Mouse (Mus musculus) heart, embryonic 11.5 days (tissue): ENCODE measurements at regions not wholly inside any gene's neighbourhood (a gene's known extent, or its start where the extent isn't known, plus 50 kb on each side); places are given as distances from the start of the nearest gene placed in this dataset.
"Not testable (repeated sequence)": the region's sequence is repeated elsewhere in the genome, so short reads cannot be mapped to it uniquely, and the experiment has no call there.

Experiments used
- ATAC-seq: fragments of 200-750 bp; cut with Nextera tagmentation; replicated peaks from 2 replicates; pipeline ENCODE4 v1.8.0; 2017; ENCODE audit warnings: moderate library complexity; ENCODE audit not compliant: insufficient number of reproducible peaks, low FRiP score, low TSS enrichment
- H3K27ac ChIP-seq: fragments of 300-500 bp; sonication (generic); 2 replicates; pipeline ENCODE4 v1.5.1; 2014; ENCODE audit warnings: mild to moderate bottlenecking, low read depth, low read length
- H3K27me3 ChIP-seq: fragments of 300-500 bp; sonication (generic); 2 replicates; pipeline ENCODE4 v1.6.1; 2014; ENCODE audit warnings: mild to moderate bottlenecking, low read length, mixed read lengths; ENCODE audit not compliant: control insufficient read depth, insufficient read depth
- H3K36me3 ChIP-seq: fragments of 300-500 bp; sonication (generic); 2 replicates; pipeline ENCODE4 v1.6.1; 2014; ENCODE audit warnings: mild to moderate bottlenecking, low read length, moderate library complexity, mixed read lengths; ENCODE audit not compliant: control insufficient read depth, insufficient read depth
- H3K4me1 ChIP-seq: fragments of 300-500 bp; sonication (generic); 2 replicates; pipeline ENCODE4 v1.6.1; 2014; ENCODE audit warnings: low read length; ENCODE audit not compliant: control insufficient read depth, insufficient read depth
- H3K4me2 ChIP-seq: fragments of 300-500 bp; sonication (generic); 2 replicates; pipeline ENCODE4 v1.6.1; 2014; ENCODE audit warnings: mild to moderate bottlenecking, moderate library complexity
- H3K4me3 ChIP-seq: fragments of 300-500 bp; sonication (generic); 2 replicates; pipeline ENCODE4 v1.5.1; 2014; ENCODE audit warnings: low read depth, low read length
- H3K9ac ChIP-seq: fragments of 300-500 bp; sonication (generic); 2 replicates; pipeline ENCODE4 v1.6.1; 2014; ENCODE audit warnings: mild to moderate bottlenecking, low read depth, low read length, moderate library complexity
- H3K9me3 ChIP-seq: fragments of 300-500 bp; sonication (generic); replicated peaks from 2 replicates; pipeline ENCODE4 v1.6.1; 2016; ENCODE audit warnings: low read length; ENCODE audit not compliant: control insufficient read depth
- WGBS: fragments of 180-500 bp; shearing (Covaris S2); extraction: QIAGEN DNeasy Blood & Tissue Kit; methylation state at CpG from one replicate; pipeline ENCODE4 v1.1.7; 2014; ENCODE audit not compliant: insufficient replicate concordance; 5-methylcytosine and 5-hydroxymethylcytosine counted together

GRCm38 (mm10) chr1:12572770-12573169 is 1158.9 kb downstream of the A830018L16Rik start:
- no peaks in the 10 kb centered on the region for H3K9me3 ChIP-seq
- ATAC-seq, result no peak
- no peak overlapping the region for H3K4me3 ChIP-seq
- H3K27ac ChIP-seq, result no peak overlapping the region
- no peaks in the 10 kb centered on the region for H3K36me3 ChIP-seq
- H3K27me3 ChIP-seq, result no peaks in the 10 kb centered on the region
- H3K9ac ChIP-seq, result no peak overlapping the region
- H3K4me2 ChIP-seq, result no peak overlapping the region
- no peaks in the 10 kb centered on the region for H3K4me1 ChIP-seq
- WGBS, result 70% methylated on average over 4 of the region's 4 CpGs

DNA sequence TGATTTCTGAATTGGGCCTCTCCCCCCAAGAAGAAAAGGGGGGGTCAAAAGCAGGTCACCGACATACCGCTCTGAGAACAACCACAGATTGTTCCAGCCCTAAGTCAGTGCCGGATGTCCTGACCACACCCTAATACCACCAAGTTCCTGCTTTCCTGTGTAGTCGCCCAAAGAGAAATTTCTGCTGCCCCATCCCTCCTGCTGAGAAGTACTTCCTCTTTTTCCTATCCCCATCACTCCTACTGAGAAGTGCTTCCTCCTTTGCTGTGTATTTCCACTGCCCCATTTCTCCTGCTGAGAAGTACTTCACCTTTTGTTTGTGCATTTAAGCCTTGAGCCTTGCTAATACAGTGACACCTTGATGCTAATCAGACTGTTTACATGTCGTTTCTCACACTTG is 1160.4 kb downstream of the A830018L16Rik start:
- no peak overlapping the region for H3K9ac ChIP-seq
- H3K4me1 ChIP-seq, result no peaks in the 10 kb centered on the region
- no peaks in the 10 kb centered on the region for H3K36me3 ChIP-seq
- WGBS, result 80% methylated on average over 5 of the region's 5 CpGs
- H3K27me3 ChIP-seq, result no peaks in the 10 kb centered on the region
- no peak for ATAC-seq
- no peak overlapping the region for H3K27ac ChIP-seq
- H3K4me3 ChIP-seq, result no peak overlapping the region
- no peak overlapping the region for H3K4me2 ChIP-seq
- no peaks in the 10 kb centered on the region for H3K9me3 ChIP-seq

DNA sequence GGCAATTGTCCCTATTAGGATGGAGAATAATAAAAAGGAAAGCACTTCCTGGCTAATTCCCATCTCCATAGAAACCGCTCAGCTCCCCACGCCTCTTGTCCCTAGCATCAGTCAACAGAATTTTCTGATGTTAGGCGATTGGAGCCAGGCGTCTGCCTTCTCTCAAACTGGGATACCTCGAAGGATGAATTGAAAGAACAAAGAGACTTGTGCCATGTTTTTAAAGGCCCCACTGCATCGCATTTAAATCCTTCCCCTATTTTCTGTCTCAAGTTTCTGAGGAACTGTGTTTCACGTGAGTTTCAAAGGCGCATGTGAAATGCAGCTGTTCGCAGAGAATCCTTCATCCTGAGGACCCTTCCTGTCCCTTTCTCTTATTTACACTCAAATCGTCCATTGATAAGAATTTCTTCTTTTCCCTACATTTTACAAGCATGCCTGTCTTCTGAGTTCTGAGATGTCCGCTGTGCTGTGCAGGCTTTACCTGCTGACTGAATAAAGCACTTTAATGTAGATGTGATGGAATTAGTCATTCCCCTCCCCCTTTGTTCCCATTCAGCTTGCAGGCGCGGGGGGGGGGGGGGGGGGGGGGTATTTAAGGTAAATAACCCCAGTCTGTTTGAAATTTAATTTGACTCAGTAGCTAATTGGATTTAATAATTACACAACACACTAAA is 1163.3 kb downstream of the A830018L16Rik start:
- Histone ChIP-seq H3K27ac (no peak overlapping the region), H3K9ac (no peak overlapping the region)
- WGBS, result 15% methylated on average over 12 of the region's 13 CpGs

DNA sequence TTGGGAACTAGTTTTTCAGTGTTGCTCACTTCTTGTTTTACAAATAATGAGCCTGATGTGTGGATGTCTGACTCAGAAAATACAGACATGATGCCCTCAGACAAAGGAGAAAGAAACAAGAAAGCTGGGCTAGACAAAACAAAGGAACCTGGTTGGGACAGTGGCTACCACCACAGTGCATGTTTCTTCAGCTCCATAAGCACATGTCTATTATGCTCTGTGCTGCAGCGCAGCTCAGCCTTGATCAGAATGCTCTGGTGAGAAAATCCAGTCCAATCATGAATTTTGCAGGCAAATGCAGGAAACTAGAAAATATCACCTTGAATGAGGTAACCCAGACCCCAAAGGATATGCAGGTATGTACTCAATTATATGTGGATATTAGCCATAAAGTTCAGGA is 1164.1 kb downstream of the A830018L16Rik start:
- no peaks in the 10 kb centered on the region for H3K9me3 ChIP-seq
- no peaks in the 10 kb centered on the region for H3K4me1 ChIP-seq
- ATAC-seq, result no peak
- no peak overlapping the region for H3K4me3 ChIP-seq
- WGBS, result 82% methylated on average over 1 of the region's 1 CpGs
- no peaks in the 10 kb centered on the region for H3K36me3 ChIP-seq
- H3K4me2 ChIP-seq, result no peak overlapping the region
- no peak overlapping the region for H3K27ac ChIP-seq
- H3K27me3 ChIP-seq, result no peaks in the 10 kb centered on the region
- H3K9ac ChIP-seq, result no peak overlapping the region

More for the DNA sequence above, 1163.3 kb downstream of the A830018L16Rik start:
- Histone ChIP-seq H3K4me1 (no peaks in the 10 kb centered on the region), H3K4me2 (peak overlapping the region; percentile 19; the same call in 1 of the 2 replicates), H3K36me3 (no peaks in the 10 kb centered on the region), H3K27me3 (no peaks in the 10 kb centered on the region), H3K9me3 (no peaks in the 10 kb centered on the region), H3K4me3 (no peak overlapping the region)
- ATAC-seq, result no peak

- ATAC-seq, result no peak
- H3K27ac ChIP-seq, result no peak overlapping the region
- no peaks in the 10 kb centered on the region for H3K4me1 ChIP-seq
- no peaks in the 10 kb centered on the region for H3K27me3 ChIP-seq
- WGBS, result 51% methylated on average over 3 of the region's 3 CpGs
- no peaks in the 10 kb centered on the region for H3K9me3 ChIP-seq
- H3K4me2 ChIP-seq, result no peak overlapping the region
- no peak overlapping the region for H3K9ac ChIP-seq
- H3K36me3 ChIP-seq, result no peaks in the 10 kb centered on the region
- H3K4me3 ChIP-seq, result no peak overlapping the region
Measured at GRCm38 (mm10) chr1:12583012-12583411, 1169.1 kb downstream of the A830018L16Rik start.

GRCm38 (mm10) chr1:12586981-12587380 is 1173.1 kb downstream of the A830018L16Rik start:
- 87% methylated on average over 6 of the region's 6 CpGs for WGBS
- H3K4me2 ChIP-seq, H3K27ac ChIP-seq: not testable (repeated sequence)

DNA sequence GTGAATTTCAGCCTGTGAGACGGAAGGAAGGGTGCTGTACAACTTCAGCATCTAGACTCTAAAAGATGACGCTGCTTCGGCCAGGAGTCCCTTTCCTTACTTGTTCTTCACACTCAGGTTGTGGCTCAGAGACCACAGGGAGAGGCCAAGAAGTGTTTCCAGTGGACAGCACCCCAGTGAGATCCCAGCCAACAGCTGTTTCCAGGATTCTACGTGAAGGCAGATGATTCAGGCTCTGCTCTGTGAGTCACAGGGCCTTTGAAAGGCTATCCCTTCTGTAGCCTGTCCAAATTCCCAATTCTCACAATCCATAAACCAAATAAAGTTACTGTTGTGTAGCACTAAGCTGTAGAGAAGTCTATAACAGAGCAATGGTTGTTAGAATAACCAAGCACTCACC is 1198.2 kb downstream of the A830018L16Rik start:
- Histone ChIP-seq H3K27ac (no peak overlapping the region), H3K27me3 (no peaks in the 10 kb centered on the region), H3K9me3 (no peaks in the 10 kb centered on the region), H3K4me1 (no peaks in the 10 kb centered on the region), H3K4me2 (no peak overlapping the region), H3K9ac (no peak overlapping the region), H3K36me3 (no peaks in the 10 kb centered on the region), H3K4me3 (no peak overlapping the region)
- 80% methylated on average over 4 of the region's 4 CpGs for WGBS
- ATAC-seq, result no peak

More at GRCm38 (mm10) chr1:12586981-12587380, 1173.1 kb downstream of the A830018L16Rik start:
- H3K9me3 ChIP-seq, H3K9ac ChIP-seq, H3K36me3 ChIP-seq, H3K4me1 ChIP-seq, ATAC-seq, H3K4me3 ChIP-seq, H3K27me3 ChIP-seq: not testable (repeated sequence)

GRCm38 (mm10) chr1:12615303-12615702 is 1201.4 kb downstream of the A830018L16Rik start:
- no peaks in the 10 kb centered on the region for H3K27me3 ChIP-seq
- H3K9ac ChIP-seq, result no peak overlapping the region
- H3K4me1 ChIP-seq, result no peaks in the 10 kb centered on the region
- H3K9me3 ChIP-seq, result no peaks in the 10 kb centered on the region
- no peak overlapping the region for H3K4me3 ChIP-seq
- no peak overlapping the region for H3K4me2 ChIP-seq
- 74% methylated on average over 3 of the region's 3 CpGs for WGBS
- H3K36me3 ChIP-seq, result no peaks in the 10 kb centered on the region
- ATAC-seq, result no peak
- no peak overlapping the region for H3K27ac ChIP-seq
